Mouse (Mus musculus) MEL (cell line): ENCODE data around the gene Kcna3. TPM values are rescaled to one million over a fixed set of nuclear protein-coding genes. Genes with fewer than 3 reads are reported as not detected.

ENCODE experiments used
- DNase-seq: peaks from one replicate; pipeline ENCODE4 v3.0.0; 2011; ENCODE audit warnings: low read depth, low spot score
- H3K27ac ChIP-seq: 2 replicates; pipeline ENCODE4 v1.5.1; 2012; ENCODE audit warnings: low read depth, mild to moderate bottlenecking, control low read depth, low read length, moderate library complexity; ENCODE audit not compliant: control insufficient read depth
- H3K27me3 ChIP-seq, 2 experiments: fragments of 150-350 bp in 1 of 2; sonication (generic) in 1 of 2; 2 replicates each; pipeline ENCODE4 v1.6.1; 2012; ENCODE audit warnings: low read length in 2 of 2, mild to moderate bottlenecking in 2 of 2, improper control_type of control experiment in 1 of 2, moderate library complexity in 1 of 2; ENCODE audit not compliant: insufficient read depth in 2 of 2, control insufficient read depth in 1 of 2
- H3K36me3 ChIP-seq, 2 experiments: 2 replicates each; pipeline ENCODE4 v1.6.1; 2012 to 2014; ENCODE audit warnings: low read length in 2 of 2, improper control_type of control experiment in 1 of 2, inconsistent platforms in 1 of 2, mild to moderate bottlenecking in 1 of 2; ENCODE audit not compliant: insufficient read depth in 2 of 2, control insufficient read depth in 1 of 2
- H3K4me1 ChIP-seq, 2 experiments: fragments of 150-350 bp in 1 of 2; sonication (generic) in 1 of 2; 2 replicates each; pipeline ENCODE4 v1.6.1; 2012; ENCODE audit warnings: low read length in 2 of 2, improper control_type of control experiment in 1 of 2, mild to moderate bottlenecking in 1 of 2; ENCODE audit not compliant: insufficient read depth in 2 of 2, control insufficient read depth in 1 of 2
- H3K4me3 ChIP-seq, 2 experiments: fragments of 150-350 bp in 1 of 2; sonication (generic) in 1 of 2; 2 replicates each; pipeline ENCODE4 v1.5.1; 2012; ENCODE audit warnings: low read depth in 2 of 2, low read length in 2 of 2, mild to moderate bottlenecking in 2 of 2, moderate library complexity in 2 of 2, control low read depth in 1 of 2, improper control_type of control experiment in 1 of 2; ENCODE audit not compliant: control insufficient read depth in 1 of 2, insufficient read depth in 1 of 2
- H3K79me2 ChIP-seq: 2 replicates; pipeline ENCODE4 v1.6.1; 2012; ENCODE audit warnings: mild to moderate bottlenecking, low read length, moderate library complexity; ENCODE audit not compliant: control insufficient read depth, poor library complexity, insufficient read depth
- H3K9ac ChIP-seq: 2 replicates; pipeline ENCODE4 v1.6.1; 2012; ENCODE audit warnings: low read depth, mild to moderate bottlenecking, control low read depth, low read length, moderate library complexity; ENCODE audit not compliant: control insufficient read depth, poor library complexity, severe bottlenecking
- H3K9me3 ChIP-seq: fragments of 150-350 bp; sonication (generic); replicated peaks from 2 replicates; pipeline ENCODE4 v1.6.1; 2012; ENCODE audit warnings: mild to moderate bottlenecking, low read length, improper control_type of control experiment, moderate library complexity; ENCODE audit not compliant: insufficient read depth
- BHLHE40 ChIP-seq: IDR thresholded peaks from 2 replicates; pipeline ENCODE4 v1.6.1; 2012; ENCODE audit warnings: low read depth, mild to moderate bottlenecking, inconsistent platforms, low read length, improper control_type of control experiment, borderline replicate concordance
- CHD2 ChIP-seq: IDR thresholded peaks from 2 replicates; pipeline ENCODE4 v1.6.1; 2011; ENCODE audit warnings: low read length, improper control_type of control experiment
- CTCF ChIP-seq, 3 experiments: IDR thresholded peaks in 2 of 3; conservative IDR thresholded peaks in 1 of 3; 2 replicates each; pipeline ENCODE4 v1.5.1; 2011 to 2012; ENCODE audit warnings: low read length in 3 of 3, low read depth in 2 of 3, mild to moderate bottlenecking in 2 of 3, improper control_type of control experiment in 1 of 3, inconsistent platforms in 1 of 3, mixed read lengths in 1 of 3, moderate library complexity in 1 of 3; ENCODE audit not compliant: control insufficient read depth in 1 of 3, insufficient read depth in 1 of 3, poor library complexity in 1 of 3, severe bottlenecking in 1 of 3
- E2F4 ChIP-seq: IDR thresholded peaks from 2 replicates; pipeline ENCODE4 v1.6.1; 2011; ENCODE audit warnings: low read depth, low read length, improper control_type of control experiment, borderline replicate concordance
- ELF1 ChIP-seq: IDR thresholded peaks from 2 replicates; pipeline ENCODE4 v1.6.1; 2014; ENCODE audit warnings: low read depth, mild to moderate bottlenecking, inconsistent platforms, low read length, improper control_type of control experiment, moderate library complexity
- EP300 ChIP-seq, 2 experiments: IDR thresholded peaks; 2 replicates each; pipeline ENCODE4 v1.6.1; 2011; ENCODE audit warnings: improper control_type of control experiment in 2 of 2, low read length in 2 of 2, low read depth in 1 of 2, mild to moderate bottlenecking in 1 of 2
- ETS1 ChIP-seq: IDR thresholded peaks from 2 replicates; pipeline ENCODE4 v1.6.1; 2012; ENCODE audit warnings: low read depth, mild to moderate bottlenecking, inconsistent platforms, low read length, improper control_type of control experiment, moderate library complexity
- HCFC1 ChIP-seq: IDR thresholded peaks from 2 replicates; pipeline ENCODE4 v1.6.1; 2012; ENCODE audit warnings: low read depth, mild to moderate bottlenecking, inconsistent platforms, low read length, improper control_type of control experiment, moderate library complexity
- JUND ChIP-seq: IDR thresholded peaks from 2 replicates; pipeline ENCODE4 v1.6.1; 2011; ENCODE audit warnings: low read depth, mild to moderate bottlenecking, improper control_type of control experiment, low read length
- MAX ChIP-seq: IDR thresholded peaks from 2 replicates; pipeline ENCODE4 v1.6.1; 2011; ENCODE audit warnings: low read length, improper control_type of control experiment
- MEF2A ChIP-seq: IDR thresholded peaks from 2 replicates; pipeline ENCODE4 v1.6.1; 2014; ENCODE audit warnings: low read depth, mild to moderate bottlenecking, inconsistent platforms, low read length, improper control_type of control experiment; ENCODE audit not compliant: poor library complexity, insufficient replicate concordance, severe bottlenecking; ENCODE audit errors: extremely low read depth
- MXI1 ChIP-seq: IDR thresholded peaks from 2 replicates; pipeline ENCODE4 v1.6.1; 2011; ENCODE audit warnings: mild to moderate bottlenecking, low read depth, low read length, improper control_type of control experiment
- POLR2A ChIP-seq, 2 experiments: IDR thresholded peaks; 2 replicates each; pipeline ENCODE4 v1.6.1; 2011 to 2012; ENCODE audit warnings: low read length in 2 of 2, mild to moderate bottlenecking in 2 of 2, control low read depth in 1 of 2, improper control_type of control experiment in 1 of 2, low read depth in 1 of 2, moderate library complexity in 1 of 2; ENCODE audit not compliant: control insufficient read depth in 1 of 2, insufficient read depth in 1 of 2, poor library complexity in 1 of 2
- POLR2AphosphoS2 ChIP-seq: IDR thresholded peaks from 2 replicates; pipeline ENCODE4 v1.6.1; 2011; ENCODE audit warnings: low read length, improper control_type of control experiment
- SMC3 ChIP-seq: IDR thresholded peaks from 2 replicates; pipeline ENCODE4 v1.6.1; 2011; ENCODE audit warnings: low read depth, low read length, improper control_type of control experiment
- TAL1 ChIP-seq: IDR thresholded peaks from 2 replicates; pipeline ENCODE4 v1.6.1; 2012; ENCODE audit warnings: mild to moderate bottlenecking, inconsistent platforms, low read length, moderate library complexity, mixed read lengths
- UBTF ChIP-seq: IDR thresholded peaks from 2 replicates; pipeline ENCODE4 v1.6.1; 2012; ENCODE audit warnings: low read depth, mild to moderate bottlenecking, inconsistent platforms, low read length, improper control_type of control experiment, moderate library complexity, borderline replicate concordance; ENCODE audit not compliant: insufficient read depth
- USF2 ChIP-seq, 2 experiments: IDR thresholded peaks; 2 replicates each; pipeline ENCODE4 v1.6.1; 2011 to 2012; ENCODE audit warnings: improper control_type of control experiment in 2 of 2, low read length in 2 of 2, borderline replicate concordance in 1 of 2, inconsistent platforms in 1 of 2, low read depth in 1 of 2, mild to moderate bottlenecking in 1 of 2; ENCODE audit not compliant: insufficient read depth in 1 of 2
- ZKSCAN1 ChIP-seq: IDR thresholded peaks from 2 replicates; pipeline ENCODE4 v1.6.1; 2012; ENCODE audit warnings: low read depth, mild to moderate bottlenecking, inconsistent platforms, low read length, improper control_type of control experiment, moderate library complexity
- polyA plus RNA-seq, 2 experiments: library from polyadenylated mRNA; stranded (reverse) in 1 of 2; unstranded in 1 of 2; fragments of >175 nt in 1 of 2; fragments of >200 nt in 1 of 2; gene quantifications; 2 replicates each; pipeline versions ENCODE4 v1.2.1 to v1.2.4; 2012; ENCODE audit warnings: low replicate concordance in 2 of 2, low read depth in 1 of 2; ENCODE audit not compliant: insufficient read length in 2 of 2, insufficient read depth in 1 of 2, missing spikeins in 1 of 2
- total RNA-seq: library from RNA; depleted of rRNA; stranded (reverse); fragments of 300-350 nt; gene quantifications from 2 replicates; pipeline ENCODE4 v1.2.3, GENCODE M21; 2012

Gene Kcna3
- total and polyA plus RNA-seq, 3 experiments = not detected

GRCm38 (mm10) chr3:107002249-107003123 is 33.5 kb upstream of the Kcna3 start:
- Histone ChIP-seq H3K4me3 (no peak overlapping the region), H3K27ac (no peak overlapping the region), H3K27me3 (no peaks in the 10 kb centered on the region), H3K9me3 (no peaks in the 10 kb centered on the region)
- DNase-seq = no peak
- no peak for TF ChIP-seq MXI1
- TF ChIP-seq EP300 (IDR thresholded peaks at IDR 0.05; ENCODE audit: low read depth in 1 of 2, low read length in 2 of 2) = no peak
- TF ChIP-seq, all 39 proteins: peak for 0
- no peaks in the 10 kb centered on the region for H3K79me2 ChIP-seq
- no peaks in the 10 kb centered on the region for H3K36me3 ChIP-seq
- H3K4me1 ChIP-seq = no peaks in the 10 kb centered on the region
- no peak overlapping the region for H3K9ac ChIP-seq

DNA sequence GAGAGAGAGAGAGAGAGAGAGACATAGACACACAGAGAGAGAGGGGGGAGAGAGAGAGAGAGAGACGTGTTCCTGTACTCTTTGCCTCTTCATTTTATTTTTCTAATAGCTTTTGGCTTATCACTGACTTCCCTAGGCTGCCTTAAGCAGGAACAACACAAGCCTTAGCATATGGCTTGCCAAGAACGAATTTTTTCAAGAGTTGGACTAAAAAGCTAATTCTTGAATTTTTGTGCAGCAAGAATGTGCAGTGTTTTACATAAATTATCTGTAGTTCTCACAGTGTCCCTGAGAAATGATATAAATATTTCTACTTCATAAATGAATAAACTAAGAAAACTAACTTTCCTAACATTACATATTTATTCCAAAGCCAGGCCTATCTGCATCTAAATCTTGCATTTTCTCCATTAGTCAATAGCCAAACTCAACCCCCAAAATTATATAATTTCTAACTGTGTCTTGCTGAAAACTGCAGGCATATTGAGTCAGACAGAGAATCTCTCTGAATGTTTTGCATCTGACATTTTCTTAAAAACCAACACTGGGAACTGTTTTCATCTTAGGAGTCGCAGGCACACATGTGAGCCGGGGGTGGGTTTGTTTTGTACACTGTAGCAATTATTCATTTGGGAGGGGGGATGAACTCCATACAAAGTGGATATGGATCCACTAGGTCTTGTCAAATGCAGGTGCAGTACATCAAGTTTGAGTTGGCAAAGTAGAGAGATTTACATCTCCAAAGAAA is 26.5 kb upstream of the Kcna3 start:
- no peak for TF ChIP-seq JUND
- TF ChIP-seq BHLHE40 = no peak
- TF ChIP-seq MEF2A = no peak
- no peak for TF ChIP-seq E2F4
- TF ChIP-seq POLR2AphosphoS2 = no peak
- no peak for TF ChIP-seq CHD2
- TF ChIP-seq ZKSCAN1 = no peak
- no peak for TF ChIP-seq MAX
- TF ChIP-seq TAL1 = no peak
- no peak for TF ChIP-seq EP300 (IDR thresholded peaks at IDR 0.05; ENCODE audit: low read depth in 1 of 2, low read length in 2 of 2)
- no peak for TF ChIP-seq CTCF (IDR thresholded peaks at IDR 0.05 in 2 of 3, conservative IDR thresholded peaks at IDR 0.05 in 1 of 3; ENCODE audit: control insufficient read depth in 1 of 3, insufficient read depth in 1 of 3, low read depth in 2 of 3, low read length in 3 of 3, poor library complexity in 1 of 3, severe bottlenecking in 1 of 3)
- Histone ChIP-seq H3K4me1 (no peaks in the 10 kb centered on the region), H3K27me3 (no peaks in the 10 kb centered on the region), H3K27ac (no peak overlapping the region), H3K9me3 (no peaks in the 10 kb centered on the region), H3K9ac (no peak overlapping the region), H3K4me3 (no peak overlapping the region), H3K36me3 (no peaks in the 10 kb centered on the region), H3K79me2 (no peaks in the 10 kb centered on the region)
- DNase-seq = no peak

GRCm38 (mm10) chr3:107018286-107018685 is 17.7 kb upstream of the Kcna3 start:
- Histone ChIP-seq H3K27ac (no peak overlapping the region), H3K9ac (no peak overlapping the region)
- TF ChIP-seq POLR2A (IDR thresholded peaks at IDR 0.05; ENCODE audit: control insufficient read depth in 1 of 2, insufficient read depth in 1 of 2, low read depth in 1 of 2, low read length in 2 of 2, poor library complexity in 1 of 2) (no peak), USF2 (IDR thresholded peaks at IDR 0.05; ENCODE audit: borderline replicate concordance in 1 of 2, insufficient read depth in 1 of 2, low read depth in 1 of 2, low read length in 2 of 2) (no peak), POLR2AphosphoS2 (no peak), ETS1 (no peak), TAL1 (no peak), ELF1 (no peak), EP300 (IDR thresholded peaks at IDR 0.05; ENCODE audit: low read depth in 1 of 2, low read length in 2 of 2) (no peak), SMC3 (no peak), HCFC1 (no peak), UBTF (no peak)

More at GRCm38 (mm10) chr3:107018286-107018685, 17.7 kb upstream of the Kcna3 start:
- Histone ChIP-seq H3K9me3 (no peaks in the 10 kb centered on the region), H3K36me3 (no peaks in the 10 kb centered on the region), H3K4me3 (no peak overlapping the region), H3K27me3 (no peaks in the 10 kb centered on the region), H3K79me2 (no peaks in the 10 kb centered on the region), H3K4me1 (no peaks in the 10 kb centered on the region)
- no peak for DNase-seq
